Mouse (Mus musculus) gastrocnemius, postnatal 4 days (tissue): Measurements from ENCODE around the gene Pid1. TPM values are rescaled to one million over a fixed set of nuclear protein-coding genes. Genes with fewer than 3 reads are reported as not detected.
A peak's percentile ranks its signal among the peaks of the same experiment; 100 is the strongest.
"Not testable (repeated sequence)": the region's sequence is repeated elsewhere in the genome, so short reads cannot be mapped to it uniquely, and the experiment has no call there.

Experiments
- DNase-seq, 2 experiments: peaks; one replicate each; pipeline ENCODE4 v3.0.0; 2021 to 2022; ENCODE audit warnings: low spot score in 2 of 2, mixed read lengths in 2 of 2
- total RNA-seq, 2 experiments: library from RNA; stranded (reverse); gene quantifications; 2 replicates each; pipeline ENCODE4 v1.2.3; 2021

Gene Pid1
- total RNA-seq, 2 experiments from 2014 or later, result 29.1 to 33.9 TPM

- no peak for DNase-seq
Measured at GRCm38 (mm10) chr1:84361389-84361788, 2.6 kb downstream of the Pid1 start.

- DNase-seq, result peak in 1 of 2 experiments; percentile 13
Measured at GRCm38 (mm10) chr1:84359611-84360500, 4.1 kb downstream of the Pid1 start.

- no peak for DNase-seq
Measured at GRCm38 (mm10) chr1:84357216-84357615, 6.8 kb downstream of the Pid1 start.

GRCm38 (mm10) chr1:84350262-84350661 is 13.7 kb downstream of the Pid1 start:
- no peak for DNase-seq

- DNase-seq, result no peak
Measured at GRCm38 (mm10) chr1:84347796-84348476, 16.0 kb downstream of the Pid1 start.

- not testable (repeated sequence) for DNase-seq
Measured at GRCm38 (mm10) chr1:84332797-84333196, 31.2 kb downstream of the Pid1 start.

GRCm38 (mm10) chr1:84331861-84332260 is 32.1 kb downstream of the Pid1 start:
- DNase-seq, result not testable (repeated sequence)

- peak in 1 of 2 experiments; percentile 55 for DNase-seq
Measured at GRCm38 (mm10) chr1:84325309-84325708, 38.7 kb downstream of the Pid1 start.

GRCm38 (mm10) chr1:84321327-84321726 is 42.7 kb downstream of the Pid1 start:
- DNase-seq, result no peak

- no peak for DNase-seq
Measured at GRCm38 (mm10) chr1:84318569-84318968, 45.4 kb downstream of the Pid1 start.

- DNase-seq, result no peak
Measured at GRCm38 (mm10) chr1:84317827-84318226, 46.2 kb downstream of the Pid1 start.

GRCm38 (mm10) chr1:84309966-84310460 is 54.0 kb downstream of the Pid1 start:
- no peak for DNase-seq

- no peak for DNase-seq
Measured at GRCm38 (mm10) chr1:84305713-84306421, 58.1 kb downstream of the Pid1 start.

GRCm38 (mm10) chr1:84302788-84303187 is 61.2 kb downstream of the Pid1 start:
- no peak for DNase-seq

- DNase-seq, result no peak
Measured at GRCm38 (mm10) chr1:84299719-84300118, 64.3 kb downstream of the Pid1 start.

- DNase-seq, result peak in 1 of 2 experiments; percentile 44
Measured at GRCm38 (mm10) chr1:84286682-84287111, 77.3 kb downstream of the Pid1 start.

- DNase-seq, result no peak
Measured at GRCm38 (mm10) chr1:84285620-84286019, 78.4 kb downstream of the Pid1 start.

GRCm38 (mm10) chr1:84284293-84285068 is 79.5 kb downstream of the Pid1 start:
- peak; percentile 50 to 62 for DNase-seq

- DNase-seq, result peak in 1 of 2 experiments; percentile 32
Measured at GRCm38 (mm10) chr1:84283119-84283518, 80.9 kb downstream of the Pid1 start.

- no peak for DNase-seq
Measured at GRCm38 (mm10) chr1:84280171-84280570, 83.8 kb downstream of the Pid1 start.
